Mouse (Mus musculus): Measurements from ENCODE around the gene Mmp9. TPM values are rescaled to one million over a fixed set of nuclear protein-coding genes. Genes with fewer than 3 reads are reported as not detected.

The Mmp9 gene
- polyA plus RNA-seq (2015; fragmentation: Nextera tagmentation; extraction: Ambion mirVana): 1.8 and 2.3 TPM in 2 replicates

GRCm38 (mm10) chr2:164940140-164940830 is at the start of gene Mmp9:
Gene Mmp9 (plus strand): TSS chr2:164940780.

DNA sequence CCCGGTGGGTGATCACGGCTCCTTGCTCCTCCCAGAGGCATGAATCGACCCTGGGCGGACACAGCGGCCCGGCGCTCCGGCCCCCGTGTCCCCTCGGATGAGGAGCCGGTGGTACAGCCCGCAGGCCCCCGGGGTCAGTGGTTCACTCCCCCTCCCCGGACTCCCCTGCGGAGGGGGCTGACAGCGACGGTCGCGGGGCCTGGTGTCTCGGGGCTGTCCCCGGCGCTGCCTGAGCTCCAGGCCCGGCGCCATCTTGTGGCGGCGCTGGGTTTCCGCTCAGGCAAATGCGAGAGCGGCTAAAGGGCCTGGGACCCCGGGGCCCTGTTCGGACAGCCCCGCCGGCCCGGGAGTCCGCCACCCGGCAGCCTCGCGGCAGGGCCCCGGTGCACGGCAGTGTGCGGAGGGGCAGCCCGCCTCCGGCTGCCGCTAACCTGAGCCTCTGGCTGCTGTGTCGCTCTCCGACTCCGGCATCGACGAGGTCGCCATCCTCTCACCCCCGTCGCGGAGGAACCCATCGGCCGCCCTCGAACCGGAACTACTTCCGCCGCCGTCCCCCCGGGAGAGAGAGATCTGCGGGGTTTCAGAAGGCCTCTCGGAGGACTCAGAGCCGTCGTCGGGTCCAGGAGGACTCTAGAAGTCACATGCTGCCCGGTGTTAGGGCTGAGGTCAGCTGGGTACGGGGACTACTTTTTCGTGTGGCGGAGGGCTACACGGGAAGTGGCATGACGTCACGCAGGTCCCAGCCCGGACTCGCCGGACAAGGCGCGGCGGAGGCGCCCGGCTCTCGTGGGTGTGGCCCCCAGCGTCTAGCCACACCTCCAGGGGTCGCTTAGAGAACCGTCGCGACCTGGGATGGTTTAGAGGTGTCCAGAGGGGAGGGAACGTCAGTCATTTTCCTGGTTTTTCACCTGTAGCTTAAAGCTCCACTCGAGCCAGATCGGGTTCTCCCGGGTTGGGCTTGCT is 29.2 kb upstream of the Mmp9 start, which contains the start of gene Zfp335:
Gene Zfp335, minus strand, starts transcription at position 672 of the 963 bp plus-strand sequence.

DNA sequence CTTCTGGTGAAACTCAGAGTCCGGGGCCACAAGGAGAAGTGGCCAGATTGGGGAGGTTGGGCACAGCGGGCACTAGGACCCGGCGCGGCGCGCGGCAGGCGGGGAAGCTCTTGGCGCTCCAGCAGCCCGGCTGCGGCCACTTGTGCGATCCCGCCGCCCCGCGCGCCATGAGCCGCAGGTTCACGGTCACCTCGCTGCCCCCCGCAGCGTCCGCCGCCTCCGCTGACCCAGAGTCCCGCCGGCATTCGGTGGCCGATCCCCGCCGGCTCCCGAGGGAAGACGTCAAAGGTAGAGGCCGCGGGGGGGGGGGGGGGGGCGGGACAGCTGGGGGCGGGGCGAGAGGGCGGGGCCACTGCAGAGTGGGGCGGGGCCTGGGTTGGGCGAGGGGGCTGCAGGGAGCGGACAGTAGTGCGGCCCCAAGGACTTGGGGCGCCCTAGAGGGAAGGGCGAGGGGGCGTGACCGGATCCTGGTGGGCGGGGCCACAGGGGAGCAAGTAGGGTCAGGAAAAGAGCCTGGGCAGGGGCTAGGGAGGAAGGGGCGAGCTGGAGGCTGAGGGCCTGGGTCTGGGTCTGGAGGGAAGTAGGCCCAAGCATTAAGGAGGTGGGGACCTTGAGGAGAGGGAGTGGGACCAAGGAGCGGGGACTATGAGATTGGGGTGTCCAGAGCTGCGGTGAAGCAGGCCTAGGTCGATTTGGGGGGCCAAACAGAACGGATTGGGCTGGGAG is 20.3 kb downstream of the Mmp9 start, which contains the start of gene Slc12a5:
Gene Slc12a5, plus strand, starts transcription at position 87 of the 726 bp plus-strand sequence.

Other genes starting within 250 kb of the Mmp9 start
- gene Spint4, start 242.3 kb upstream of the Mmp9 start, polyA plus RNA-seq (2015; fragmentation: Nextera tagmentation; extraction: Ambion mirVana): not detected in 2 replicates
- not detected in 2 replicates for gene Spint5, start 225.5 kb upstream of the Mmp9 start, polyA plus RNA-seq (2015; fragmentation: Nextera tagmentation; extraction: Ambion mirVana)
- gene Wfdc3, start 194.8 kb upstream of the Mmp9 start, polyA plus RNA-seq (2015; fragmentation: Nextera tagmentation; extraction: Ambion mirVana): 0.30 and 0.70 TPM in 2 replicates
- 52.3 and 62.8 TPM in 2 replicates for gene Dnttip1, start 194.8 kb upstream of the Mmp9 start, polyA plus RNA-seq (2015; fragmentation: Nextera tagmentation; extraction: Ambion mirVana)
- gene Ube2c, start 170.9 kb upstream of the Mmp9 start, polyA plus RNA-seq (2015; fragmentation: Nextera tagmentation; extraction: Ambion mirVana): 79.0 and 81.0 TPM in 2 replicates
- gene Tnnc2, start 160.8 kb upstream of the Mmp9 start, polyA plus RNA-seq (2015; fragmentation: Nextera tagmentation; extraction: Ambion mirVana): 19.4 and 89.9 TPM in 2 replicates
- gene Snx21, start 155.0 kb upstream of the Mmp9 start, polyA plus RNA-seq (2015; fragmentation: Nextera tagmentation; extraction: Ambion mirVana): 34.8 and 51.2 TPM in 2 replicates
- 15.9 and 18.7 TPM in 2 replicates for gene Acot8, start 135.9 kb upstream of the Mmp9 start, polyA plus RNA-seq (2015; fragmentation: Nextera tagmentation; extraction: Ambion mirVana)
- gene Zswim3, start 135.7 kb upstream of the Mmp9 start, polyA plus RNA-seq (2015; fragmentation: Nextera tagmentation; extraction: Ambion mirVana): 4.1 and 4.6 TPM in 2 replicates
- gene Zswim1, start 118.1 kb upstream of the Mmp9 start, polyA plus RNA-seq (2015; fragmentation: Nextera tagmentation; extraction: Ambion mirVana): 7.9 and 12.0 TPM in 2 replicates
- not detected in 2 replicates for gene Spata25, start 112.2 kb upstream of the Mmp9 start, polyA plus RNA-seq (2015; fragmentation: Nextera tagmentation; extraction: Ambion mirVana)
- 120 and 175 TPM in 2 replicates for gene Ctsa, start 107.9 kb upstream of the Mmp9 start, polyA plus RNA-seq (2015; fragmentation: Nextera tagmentation; extraction: Ambion mirVana)
- 6.9 and 7.3 TPM in 2 replicates for gene Neurl2, start 107.3 kb upstream of the Mmp9 start, polyA plus RNA-seq (2015; fragmentation: Nextera tagmentation; extraction: Ambion mirVana)
- gene Pltp, start 83.1 kb upstream of the Mmp9 start, polyA plus RNA-seq (2015; fragmentation: Nextera tagmentation; extraction: Ambion mirVana): 15.2 and 19.5 TPM in 2 replicates
- gene Pcif1, start 61.5 kb upstream of the Mmp9 start, polyA plus RNA-seq (2015; fragmentation: Nextera tagmentation; extraction: Ambion mirVana): 65.8 and 77.0 TPM in 2 replicates
- 5.2 and 6.4 TPM in 2 replicates for gene Zfp335, start 29.0 kb upstream of the Mmp9 start, polyA plus RNA-seq (2015; fragmentation: Nextera tagmentation; extraction: Ambion mirVana)
- gene Slc12a5, start 20.0 kb downstream of the Mmp9 start, polyA plus RNA-seq (2015; fragmentation: Nextera tagmentation; extraction: Ambion mirVana): 1.0 and 2.0 TPM in 2 replicates
- 23.1 and 27.8 TPM in 2 replicates for gene Ncoa5, start 94.1 kb downstream of the Mmp9 start, polyA plus RNA-seq (2015; fragmentation: Nextera tagmentation; extraction: Ambion mirVana)
- gene Cd40, start 114.8 kb downstream of the Mmp9 start, polyA plus RNA-seq (2015; fragmentation: Nextera tagmentation; extraction: Ambion mirVana): 13.0 and 21.6 TPM in 2 replicates
- gene 1700025C18Rik, start 150.0 kb downstream of the Mmp9 start, polyA plus RNA-seq (2015; fragmentation: Nextera tagmentation; extraction: Ambion mirVana): not detected in 2 replicates

All from adrenal gland, postnatal 0 days (tissue).